Mouse (Mus musculus) NIH3T3 (cell line): ENCODE data around the gene Wdr95.
A peak's percentile ranks its signal among the peaks of the same experiment; 100 is the strongest.

Source experiments
- DNase-seq: peaks from one replicate; pipeline ENCODE4 v3.0.0-alpha.2; 2012; ENCODE audit warnings: low read depth

The Wdr95 gene

GRCm38 (mm10) chr5:149582642-149583262 is 54.3 kb downstream of the Wdr95 start:
- no peak for DNase-seq

GRCm38 (mm10) chr5:149583507-149583906 is 55.0 kb downstream of the Wdr95 start:
- no peak for DNase-seq

GRCm38 (mm10) chr5:149584154-149584655 is 55.7 kb downstream of the Wdr95 start:
- peak; percentile 81 for DNase-seq

- DNase-seq = no peak
These were observed 56.8 kb downstream of the Wdr95 start for GRCm38 (mm10) chr5:149585231-149585630.

- peak; percentile 58 for DNase-seq
These were observed 57.4 kb downstream of the Wdr95 start for GRCm38 (mm10) chr5:149585910-149586309.

GRCm38 (mm10) chr5:149587327-149587895 is 58.9 kb downstream of the Wdr95 start:
- DNase-seq = no peak

- DNase-seq = peak; percentile 37
These were observed 60.5 kb downstream of the Wdr95 start for GRCm38 (mm10) chr5:149588814-149589534.

GRCm38 (mm10) chr5:149589932-149590331 is 61.5 kb downstream of the Wdr95 start:
- DNase-seq = no peak

GRCm38 (mm10) chr5:149594215-149594614 is 65.7 kb downstream of the Wdr95 start:
- DNase-seq = no peak

GRCm38 (mm10) chr5:149597351-149597750 is 68.9 kb downstream of the Wdr95 start:
- DNase-seq = no peak

GRCm38 (mm10) chr5:149601996-149602395 is 73.5 kb downstream of the Wdr95 start:
- peak; percentile 41 for DNase-seq

- peak; percentile 86 for DNase-seq
These were observed 74.8 kb downstream of the Wdr95 start for GRCm38 (mm10) chr5:149603241-149603640.

GRCm38 (mm10) chr5:149607083-149607720 is 78.7 kb downstream of the Wdr95 start:
- peak; percentile 61 for DNase-seq

- DNase-seq = peak; percentile 56
These were observed 83.1 kb downstream of the Wdr95 start for GRCm38 (mm10) chr5:149611476-149612164.

- peak; percentile 34 for DNase-seq
These were observed 83.7 kb downstream of the Wdr95 start for GRCm38 (mm10) chr5:149612165-149612518.

GRCm38 (mm10) chr5:149612740-149613139 is 84.3 kb downstream of the Wdr95 start:
- DNase-seq = peak; percentile 91

GRCm38 (mm10) chr5:149616138-149616537 is 87.7 kb downstream of the Wdr95 start:
- peak; percentile 59 for DNase-seq

- no peak for DNase-seq
These were observed 88.3 kb downstream of the Wdr95 start for GRCm38 (mm10) chr5:149616817-149617216.

- no peak for DNase-seq
These were observed 89.4 kb downstream of the Wdr95 start for GRCm38 (mm10) chr5:149617776-149618425.

- no peak for DNase-seq
These were observed 93.7 kb downstream of the Wdr95 start for GRCm38 (mm10) chr5:149622152-149622551.

- no peak for DNase-seq
These were observed 94.2 kb downstream of the Wdr95 start for GRCm38 (mm10) chr5:149622644-149623043.
